Mouse (Mus musculus): ENCODE results near the gene Katnb1. TPM values are rescaled to one million over a fixed set of nuclear protein-coding genes. Genes with fewer than 3 reads are reported as not detected.

Gene Katnb1
- polyA plus RNA-seq, 1 experiment from 2014 or later = 21.1 TPM

DNA sequence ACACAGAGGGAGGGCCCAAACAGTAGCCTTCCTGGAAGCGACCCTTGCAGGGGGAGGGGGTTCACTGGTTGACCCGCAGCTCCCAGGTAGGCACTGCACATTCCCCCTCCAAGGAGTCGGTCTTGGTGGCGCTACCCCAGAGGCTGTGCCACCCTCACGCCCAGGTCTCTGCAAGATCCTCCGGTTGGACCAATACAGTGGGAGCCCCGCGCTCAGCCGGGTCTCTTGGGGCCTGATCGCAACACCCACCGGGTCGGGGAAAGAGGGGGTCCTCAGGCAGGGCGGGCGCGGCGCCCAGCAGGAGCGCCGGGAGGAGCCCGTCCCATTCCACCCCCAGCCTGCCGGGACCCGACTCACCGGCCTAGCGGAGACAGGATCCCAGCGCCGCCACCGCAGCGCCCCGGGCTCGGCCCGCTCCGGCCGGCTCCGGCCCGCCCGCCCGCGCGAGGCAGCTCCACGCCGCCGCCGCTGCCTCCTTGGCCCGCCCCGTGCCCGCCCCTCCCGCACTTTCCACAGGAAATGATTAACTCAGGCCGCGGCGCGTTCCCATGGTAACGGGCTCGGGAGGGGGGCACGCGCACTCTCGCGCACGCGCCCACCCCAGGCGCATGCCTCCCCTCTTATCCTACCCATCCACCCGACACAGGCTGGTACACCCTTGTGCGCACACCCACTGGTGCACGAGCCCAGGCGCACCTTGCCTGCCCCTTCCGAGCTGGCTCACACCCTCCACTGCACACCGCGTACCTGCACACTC is 61.3 kb downstream of the Katnb1 start:
- peak overlapping the region; percentile 80 for H3K4me2 ChIP-seq
- H3K9me3 ChIP-seq = no peaks in the 10 kb centered on the region
- no peaks in the 10 kb centered on the region for H3K36me3 ChIP-seq
- peaks cover 6% of the 10 kb centered on the region; the same call in 1 of the 2 replicates for H3K27me3 ChIP-seq
- peak overlapping the region; percentile 57 for H3K4me3 ChIP-seq
- H3K4me1 ChIP-seq = peaks cover 58% of the 10 kb centered on the region
- peak overlapping the region; percentile 61 for H3K27ac ChIP-seq
- H3K9ac ChIP-seq = peak overlapping the region; percentile 65
- ATAC-seq (ENCODE audit: insufficient number of reproducible peaks, low FRiP score, low TSS enrichment, low read depth) = peak; percentile 53; the same call in 1 of the 2 replicates
- under 1% methylated on average over 50 of the region's 66 CpGs for WGBS

DNA sequence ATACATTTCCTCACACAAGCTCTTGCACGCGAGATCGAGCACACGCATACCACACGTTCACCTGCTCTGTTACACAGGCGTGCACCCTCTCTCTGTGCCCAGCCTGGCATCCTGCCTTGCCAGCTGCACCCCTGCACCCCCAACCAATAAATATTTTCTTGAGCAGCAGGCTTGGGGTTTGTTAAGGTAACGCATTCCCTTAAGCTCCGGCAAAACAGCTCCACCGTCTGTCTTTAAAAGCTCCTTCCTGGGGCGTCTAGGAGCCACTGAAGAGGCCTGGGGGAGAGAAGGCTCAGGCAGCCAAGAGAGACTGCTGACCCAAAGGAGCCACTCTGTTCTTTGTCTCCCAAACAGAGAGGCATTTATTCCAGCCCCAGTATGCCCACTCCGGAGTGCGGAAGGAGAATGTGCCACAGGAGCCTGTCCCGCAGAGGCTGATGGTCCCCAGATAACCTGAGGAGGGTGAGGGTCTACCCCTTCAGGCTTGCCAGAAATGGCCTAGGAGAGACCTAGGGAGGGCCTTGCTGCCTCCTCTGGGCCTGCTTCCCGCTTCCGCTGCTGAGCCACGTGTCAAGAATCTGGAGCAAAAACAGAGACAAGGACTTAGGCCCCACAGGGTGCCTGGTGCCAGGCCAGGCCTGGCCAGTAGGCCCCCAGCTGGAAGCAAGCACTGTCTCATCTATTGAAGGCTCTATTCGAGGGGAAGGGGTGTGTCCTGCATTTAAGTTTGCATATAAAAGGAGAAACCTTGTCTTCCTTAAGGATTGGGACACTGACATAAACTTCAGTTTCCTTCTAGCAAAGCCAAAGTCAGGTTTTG is 62.2 kb downstream of the Katnb1 start:
- H3K4me2 ChIP-seq = peak overlapping the region; percentile 80
- H3K27me3 ChIP-seq = no peaks in the 10 kb centered on the region
- H3K36me3 ChIP-seq = no peaks in the 10 kb centered on the region
- 19% methylated on average over 17 of the region's 17 CpGs for WGBS
- peak overlapping the region; percentile 61 for H3K27ac ChIP-seq
- H3K9ac ChIP-seq = no peak overlapping the region
- peak overlapping the region; percentile 57 for H3K4me3 ChIP-seq
- H3K4me1 ChIP-seq = peaks cover 50% of the 10 kb centered on the region
- 0 out of 2 replicates have a peak, but pooled peaks have one; percentile 2 for ATAC-seq (ENCODE audit: insufficient number of reproducible peaks, low FRiP score, low TSS enrichment, low read depth)
- H3K9me3 ChIP-seq = no peaks in the 10 kb centered on the region

DNA sequence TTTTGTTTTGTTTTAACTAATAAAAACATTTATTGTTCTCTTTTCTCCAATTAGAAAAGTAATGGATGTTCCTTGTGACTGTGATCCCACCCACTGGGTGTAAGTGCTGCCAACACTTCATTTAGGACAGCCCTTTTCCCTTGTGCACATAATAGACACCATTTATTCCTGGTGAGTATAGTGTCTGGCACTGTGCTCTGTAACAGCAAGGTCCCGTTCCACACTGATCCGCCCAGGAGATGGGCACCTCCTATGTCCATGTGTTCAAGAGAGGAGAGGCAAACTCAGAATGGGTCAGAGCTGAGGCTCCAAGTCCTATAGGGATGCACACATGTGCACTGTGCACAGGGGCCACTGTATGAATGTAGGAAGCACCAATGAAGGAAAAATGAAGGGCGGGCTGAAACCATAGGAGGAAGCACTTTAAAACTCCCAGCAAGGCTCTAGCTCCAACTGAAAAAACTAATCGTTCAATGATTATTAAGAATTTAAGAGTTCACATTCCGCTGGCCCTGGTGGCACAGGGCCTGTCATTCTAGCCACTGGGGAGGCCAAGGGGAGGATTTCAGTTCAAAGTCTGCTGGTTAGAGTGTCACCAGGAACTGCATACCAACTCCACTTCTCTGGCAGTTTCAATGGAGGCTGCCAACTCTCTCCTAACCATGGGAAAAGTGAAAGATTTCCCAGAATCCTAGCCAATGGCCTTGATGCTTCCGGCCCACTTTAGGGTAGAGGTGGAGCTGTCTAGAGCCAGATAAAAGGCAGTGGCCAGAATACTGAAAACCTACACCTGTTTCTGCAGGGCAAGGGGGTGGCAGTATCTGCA is 63.0 kb downstream of the Katnb1 start:
- Histone ChIP-seq H3K9ac (no peak overlapping the region), H3K36me3 (no peaks in the 10 kb centered on the region), H3K27me3 (no peaks in the 10 kb centered on the region), H3K27ac (no peak overlapping the region), H3K4me1 (peaks cover 43% of the 10 kb centered on the region), H3K4me2 (no peak overlapping the region), H3K4me3 (no peak overlapping the region), H3K9me3 (no peaks in the 10 kb centered on the region)
- ATAC-seq (ENCODE audit: insufficient number of reproducible peaks, low FRiP score, low TSS enrichment, low read depth) = no peak
- 63% methylated on average over 6 of the region's 6 CpGs for WGBS

DNA sequence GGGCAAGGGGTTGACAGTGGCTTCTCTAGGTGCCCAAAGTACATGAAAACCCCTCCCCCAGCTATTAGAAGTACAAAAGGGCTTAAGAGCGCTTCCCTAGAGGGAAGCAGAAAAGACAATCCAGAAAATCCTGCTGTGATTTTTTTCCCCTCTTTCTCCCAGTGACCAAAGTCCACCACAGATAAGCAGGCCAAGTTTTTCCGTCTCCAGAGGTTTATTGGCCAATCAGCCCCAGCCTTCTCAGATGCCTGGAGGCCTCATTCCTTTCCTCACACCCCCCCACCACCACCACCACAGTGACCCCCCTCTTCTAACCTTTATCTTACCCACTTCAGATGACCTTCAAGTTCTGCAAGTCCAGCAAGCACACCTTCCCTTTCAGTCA is 63.6 kb downstream of the Katnb1 start:
- 76% methylated on average over 2 of the region's 2 CpGs for WGBS
- Histone ChIP-seq H3K9ac (no peak overlapping the region), H3K9me3 (no peaks in the 10 kb centered on the region), H3K36me3 (no peaks in the 10 kb centered on the region), H3K4me3 (no peak overlapping the region), H3K4me2 (no peak overlapping the region), H3K4me1 (peaks cover 41% of the 10 kb centered on the region), H3K27ac (no peak overlapping the region), H3K27me3 (no peaks in the 10 kb centered on the region)
- no peak for ATAC-seq (ENCODE audit: insufficient number of reproducible peaks, low FRiP score, low TSS enrichment, low read depth)

DNA sequence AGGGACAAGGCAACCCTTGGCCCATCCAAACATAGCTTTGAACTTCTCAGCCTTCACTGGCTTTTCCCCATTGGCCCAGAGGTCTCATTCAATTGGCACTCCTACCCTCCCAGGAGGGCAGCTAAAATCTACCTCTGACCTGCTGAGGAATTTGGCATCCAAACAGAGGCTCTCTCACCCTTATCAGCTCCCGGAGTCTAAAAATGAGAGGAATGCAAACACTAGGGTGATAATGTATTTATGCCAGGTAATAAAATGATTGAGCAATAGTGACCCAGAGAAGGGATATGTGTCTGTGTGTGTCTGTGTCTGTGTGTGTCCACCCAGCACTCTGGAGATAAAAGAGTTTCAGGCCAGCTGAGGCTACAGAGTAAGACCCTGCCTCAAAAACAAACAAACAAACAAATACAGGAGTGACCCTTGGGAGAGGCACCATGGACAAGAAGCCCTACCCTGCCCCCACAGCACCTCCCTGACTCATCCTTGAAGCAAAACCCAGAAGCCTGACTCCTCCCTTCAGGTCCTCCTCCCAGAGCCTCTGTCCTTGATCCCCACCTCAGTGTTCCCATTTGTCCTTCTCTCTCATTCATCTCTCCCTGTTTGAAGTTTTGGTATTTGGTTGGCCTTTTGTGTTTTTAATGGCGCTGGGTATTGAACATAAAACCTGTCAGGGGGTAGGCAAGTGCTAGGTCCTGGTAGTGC is 65.2 kb downstream of the Katnb1 start:
- no peak overlapping the region for H3K4me3 ChIP-seq
- peaks cover 29% of the 10 kb centered on the region for H3K4me1 ChIP-seq
- H3K36me3 ChIP-seq = no peaks in the 10 kb centered on the region
- H3K27me3 ChIP-seq = no peaks in the 10 kb centered on the region
- no peak for ATAC-seq (ENCODE audit: insufficient number of reproducible peaks, low FRiP score, low TSS enrichment, low read depth)
- H3K9me3 ChIP-seq = no peaks in the 10 kb centered on the region
- no peak overlapping the region for H3K4me2 ChIP-seq
- no peak overlapping the region for H3K27ac ChIP-seq
- WGBS = 53% methylated on average over 2 of the region's 2 CpGs
- no peak overlapping the region for H3K9ac ChIP-seq

DNA sequence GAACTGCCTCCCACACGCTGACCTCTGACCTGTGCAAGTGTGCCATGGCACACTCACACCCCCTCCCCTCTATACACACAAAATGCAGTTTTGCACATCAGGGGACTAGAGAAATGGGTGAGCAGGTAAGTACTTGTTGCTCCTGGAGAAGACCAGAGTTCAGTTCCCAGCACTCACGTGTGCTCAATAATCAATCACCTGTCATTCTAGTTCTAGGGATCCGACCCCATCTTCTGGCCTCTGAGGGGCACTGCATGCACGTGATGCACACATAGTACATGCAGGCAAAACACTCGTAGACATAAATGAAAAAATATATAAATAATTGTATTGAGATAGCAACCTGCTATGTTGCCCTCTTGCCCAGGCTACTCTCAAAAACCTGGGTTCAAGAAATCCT is 65.9 kb downstream of the Katnb1 start:
- 90% methylated on average over 5 of the region's 5 CpGs for WGBS
- Histone ChIP-seq H3K4me3 (no peak overlapping the region), H3K9ac (no peak overlapping the region), H3K4me1 (peaks cover 22% of the 10 kb centered on the region), H3K4me2 (no peak overlapping the region), H3K27ac (no peak overlapping the region), H3K36me3 (no peaks in the 10 kb centered on the region), H3K9me3 (no peaks in the 10 kb centered on the region), H3K27me3 (no peaks in the 10 kb centered on the region)
- ATAC-seq (ENCODE audit: insufficient number of reproducible peaks, low FRiP score, low TSS enrichment, low read depth) = no peak

DNA sequence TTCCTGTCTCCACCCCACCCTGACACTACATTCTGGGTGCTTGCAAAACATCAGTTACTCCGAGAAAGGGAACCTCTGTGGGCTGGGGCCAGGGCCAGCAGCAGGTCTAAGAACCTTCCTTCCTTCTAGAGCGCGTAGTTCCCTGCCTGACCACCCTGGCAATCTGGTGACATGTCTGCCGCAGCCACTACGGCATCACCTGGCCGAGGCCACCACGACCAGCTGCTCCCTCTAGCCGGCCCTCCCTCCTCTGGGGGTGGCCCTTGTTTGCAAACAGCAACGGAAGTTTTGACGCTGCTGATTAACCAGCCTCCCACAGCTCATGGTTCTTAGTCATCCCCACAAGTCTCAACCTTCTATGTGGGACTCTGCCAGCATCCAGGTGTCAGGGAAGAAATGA is 68.4 kb downstream of the Katnb1 start:
- Histone ChIP-seq H3K9ac (no peak overlapping the region), H3K27ac (no peak overlapping the region), H3K36me3 (no peaks in the 10 kb centered on the region), H3K4me1 (no peaks in the 10 kb centered on the region), H3K27me3 (no peaks in the 10 kb centered on the region), H3K9me3 (no peaks in the 10 kb centered on the region), H3K4me2 (no peak overlapping the region), H3K4me3 (no peak overlapping the region)
- no peak for ATAC-seq (ENCODE audit: insufficient number of reproducible peaks, low FRiP score, low TSS enrichment, low read depth)
- WGBS = 46% methylated on average over 10 of the region's 10 CpGs

DNA sequence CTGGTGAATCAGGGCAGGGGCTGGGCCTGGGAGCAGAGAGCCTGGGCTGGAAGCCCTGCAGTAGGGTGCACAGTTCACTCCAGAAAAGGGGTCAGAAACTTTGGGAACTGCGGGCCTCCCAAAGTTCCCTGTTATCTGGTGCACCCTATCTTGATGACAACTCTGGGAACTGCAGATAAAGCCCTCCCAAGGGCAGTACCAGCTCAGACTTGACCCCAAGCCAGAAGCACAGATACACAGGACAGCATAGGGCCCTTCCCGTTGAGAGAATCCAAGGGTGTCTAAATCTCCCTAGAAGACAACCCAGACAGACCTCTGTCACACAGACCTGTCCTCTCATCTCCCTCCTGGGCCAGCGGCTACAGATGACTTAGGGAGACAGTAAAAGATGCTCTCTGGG is 69.6 kb downstream of the Katnb1 start:
- Histone ChIP-seq H3K27ac (no peak overlapping the region), H3K4me1 (no peaks in the 10 kb centered on the region), H3K27me3 (no peaks in the 10 kb centered on the region), H3K4me2 (no peak overlapping the region), H3K9ac (no peak overlapping the region), H3K36me3 (no peaks in the 10 kb centered on the region), H3K4me3 (no peak overlapping the region), H3K9me3 (no peaks in the 10 kb centered on the region)
- WGBS = 91% methylated on average over 3 of the region's 3 CpGs
- no peak for ATAC-seq (ENCODE audit: insufficient number of reproducible peaks, low FRiP score, low TSS enrichment, low read depth)

Other genes starting within 250 kb of the Katnb1 start
- 74.6 and 81.5 TPM in 2 replicates for gene Coq9, start 242.9 kb upstream of the Katnb1 start, polyA plus RNA-seq (2015; fragmentation: Nextera tagmentation; extraction: Ambion mirVana)
- gene Ciapin1, start 242.8 kb upstream of the Katnb1 start, polyA plus RNA-seq (2015; fragmentation: Nextera tagmentation; extraction: Ambion mirVana) = 81.8 and 82.8 TPM in 2 replicates
- 121 and 122 TPM in 2 replicates for gene Polr2c, start 223.7 kb upstream of the Katnb1 start, polyA plus RNA-seq (2015; fragmentation: Nextera tagmentation; extraction: Ambion mirVana)
- 28.2 and 32.1 TPM in 2 replicates for gene Dok4, start 204.9 kb upstream of the Katnb1 start, polyA plus RNA-seq (2015; fragmentation: Nextera tagmentation; extraction: Ambion mirVana)
- gene Ccdc102a, start 163.1 kb upstream of the Katnb1 start, polyA plus RNA-seq (2015; fragmentation: Nextera tagmentation; extraction: Ambion mirVana) = 39.5 and 41.8 TPM in 2 replicates
- gene Adgrg5, start 157.5 kb upstream of the Katnb1 start, polyA plus RNA-seq (2015; fragmentation: Nextera tagmentation; extraction: Ambion mirVana) = 0.22 TPM in 1 of 2 replicates, not detected in the other
- gene Adgrg1, start 106.4 kb upstream of the Katnb1 start, polyA plus RNA-seq (2015; fragmentation: Nextera tagmentation; extraction: Ambion mirVana) = 23.2 and 25.0 TPM in 2 replicates
- 3.6 and 3.7 TPM in 2 replicates for gene Adgrg3, start 63.5 kb upstream of the Katnb1 start, polyA plus RNA-seq (2015; fragmentation: Nextera tagmentation; extraction: Ambion mirVana)
- gene Drc7, start 26.1 kb upstream of the Katnb1 start, polyA plus RNA-seq (2015; fragmentation: Nextera tagmentation; extraction: Ambion mirVana) = 0.09 TPM in 1 of 2 replicates, not detected in the other
- gene Kifc3, start 121.6 kb downstream of the Katnb1 start, polyA plus RNA-seq (2015; fragmentation: Nextera tagmentation; extraction: Ambion mirVana) = 19.1 and 20.7 TPM in 2 replicates
- 0.47 and 0.87 TPM in 2 replicates for gene Cngb1, start 225.4 kb downstream of the Katnb1 start, polyA plus RNA-seq (2015; fragmentation: Nextera tagmentation; extraction: Ambion mirVana)
- gene Tepp, start 229.4 kb downstream of the Katnb1 start, polyA plus RNA-seq (2015; fragmentation: Nextera tagmentation; extraction: Ambion mirVana) = 0.74 TPM in 1 of 2 replicates, not detected in the other